8 mouse cellular contexts compared by ENCODE assay signal in genomic region chr16:31932840-31933697, GRCm38 (mm10). TPM values are rescaled to one million over a fixed set of nuclear protein-coding genes. Genes with fewer than 3 reads are reported as not detected.
DNase-seq lines count a peak whose midpoint lies in the region; ATAC-seq lines count a peak whose summit lies in the region.

No protein-coding gene starts in this region.

- H3K4me2 ChIP-seq in hindbrain, embryonic 12.5 days (replicated peaks): peak overlapping the region; percentile 78

- WGBS in hindbrain, embryonic 12.5 days: under 1% methylated on average over 50 of the region's 50 CpGs

- peaks cover 35% of the 10 kb centered on the region for H3K27me3 ChIP-seq in hindbrain, embryonic 12.5 days

- DNase-seq in NIH3T3 (ENCODE audit: low read depth): peak; percentile 95
- peak; percentile 95 for DNase-seq in cerebellum, adult 9-10 months
- DNase-seq in frontal cortex, postnatal 10 days (ENCODE audit: low spot score in 2 of 2): peak; percentile 93 to 95
- peak; percentile 92 to 94 for DNase-seq in layer of hippocampus, postnatal 14 days (ENCODE audit: low spot score in 2 of 2)
- DNase-seq in lung, postnatal 10 days: peak; percentile 95
- peak; percentile 73 for DNase-seq in ovary, postnatal 14 days (ENCODE audit: low spot score)
- peak; percentile 80 to 85 for DNase-seq in thymus, postnatal 10 days (ENCODE audit: low spot score in 2 of 2)

- no peaks in the 10 kb centered on the region for H3K36me3 ChIP-seq in hindbrain, embryonic 12.5 days

- peak overlapping the region; percentile 45 for H3K4me3 ChIP-seq in hindbrain, embryonic 12.5 days

- H3K27ac ChIP-seq in hindbrain, embryonic 12.5 days: peak overlapping the region; percentile 92

- H3K9me3 ChIP-seq in hindbrain, embryonic 12.5 days (replicated peaks): no peaks in the 10 kb centered on the region

- H3K4me1 ChIP-seq in hindbrain, embryonic 12.5 days: peaks cover 33% of the 10 kb centered on the region

- peak overlapping the region; percentile 58 for H3K9ac ChIP-seq in hindbrain, embryonic 12.5 days

- ATAC-seq in hindbrain, embryonic 12.5 days (ENCODE audit: low FRiP score): peak; percentile 95

RNA-seq across cellular contexts. Expression of gene Pigz, which starts 0.6 kb away (rescaled TPM):
- polyA plus RNA-seq in hindbrain, embryonic 12.5 days (2016; fragmentation: Nextera tagmentation; extraction: Ambion mirVana): 2.1 and 2.8 TPM in 2 replicates
- 10 to 100 TPM; 10.5 to 13.1 TPM for total RNA-seq in layer of hippocampus, postnatal 14 days (2021)

RNA-seq across cellular contexts. Expression of gene 0610012G03Rik, which starts 15.2 kb away (rescaled TPM):
- polyA plus RNA-seq in hindbrain, embryonic 12.5 days (2016; fragmentation: Nextera tagmentation; extraction: Ambion mirVana): 81.1 and 88.2 TPM in 2 replicates
- 10 to 100 TPM; 49.5 to 50.8 TPM for total RNA-seq in layer of hippocampus, postnatal 14 days (2021)

RNA-seq across cellular contexts. Expression of gene Ncbp2, which starts 15.2 kb away (rescaled TPM):
- polyA plus RNA-seq in hindbrain, embryonic 12.5 days (2016; fragmentation: Nextera tagmentation; extraction: Ambion mirVana): 123 and 128 TPM in 2 replicates
- total RNA-seq in layer of hippocampus, postnatal 14 days (2021): 10 to 100 TPM; 47.8 to 52.5 TPM

RNA-seq across cellular contexts. Expression of gene Meltf, which starts 54.5 kb away (rescaled TPM):
- 0.40 and 0.60 TPM in 2 replicates for polyA plus RNA-seq in hindbrain, embryonic 12.5 days (2016; fragmentation: Nextera tagmentation; extraction: Ambion mirVana)
- under 1 TPM; 0.18 to 0.21 TPM for total RNA-seq in layer of hippocampus, postnatal 14 days (2021)

Comparison
In these comparisons a context has a peak if more than half of its experiments do, and no peak if none do; other contexts are left out.
1. Peak in every context shown above with its lines: DNase-seq, ATAC-seq, H3K4me3 ChIP-seq and H3K27ac ChIP-seq.